Mouse (Mus musculus): ENCODE results near the gene Pex5l.

The Pex5l gene

DNA sequence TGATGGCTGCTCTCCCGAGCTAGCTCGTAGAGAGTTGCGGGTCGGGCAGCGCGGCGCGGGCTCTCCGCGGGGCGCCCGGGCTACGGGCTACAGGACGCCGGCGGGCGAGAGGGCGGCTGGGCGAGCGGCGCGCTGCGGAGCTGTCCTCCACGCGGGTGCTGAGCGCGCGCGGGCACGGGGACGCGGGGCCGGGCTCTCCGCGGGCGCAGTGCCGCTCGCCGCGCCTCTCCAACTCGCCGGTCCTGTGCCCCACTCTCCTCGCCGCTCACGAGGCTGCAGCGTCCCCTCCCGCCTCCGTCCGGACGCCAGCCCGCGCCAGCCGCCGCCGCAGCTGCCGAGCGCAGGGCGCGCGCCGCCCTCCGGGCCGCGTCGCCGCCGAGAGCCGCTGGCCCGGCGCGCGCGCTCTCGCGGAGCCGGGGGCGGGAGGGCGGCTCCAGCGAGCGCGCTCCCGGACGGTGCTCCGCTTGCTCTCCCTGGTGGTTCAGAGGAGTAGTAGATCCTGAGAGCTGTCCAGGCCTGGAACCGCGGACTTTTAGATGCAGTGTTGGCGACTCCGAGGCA lies at the start of gene Pex5l:
Gene Pex5l (minus strand): TSS at position 347 of the 561 bp plus-strand sequence.
- DNase-seq (ENCODE audit: low spot score), result no peak

DNA sequence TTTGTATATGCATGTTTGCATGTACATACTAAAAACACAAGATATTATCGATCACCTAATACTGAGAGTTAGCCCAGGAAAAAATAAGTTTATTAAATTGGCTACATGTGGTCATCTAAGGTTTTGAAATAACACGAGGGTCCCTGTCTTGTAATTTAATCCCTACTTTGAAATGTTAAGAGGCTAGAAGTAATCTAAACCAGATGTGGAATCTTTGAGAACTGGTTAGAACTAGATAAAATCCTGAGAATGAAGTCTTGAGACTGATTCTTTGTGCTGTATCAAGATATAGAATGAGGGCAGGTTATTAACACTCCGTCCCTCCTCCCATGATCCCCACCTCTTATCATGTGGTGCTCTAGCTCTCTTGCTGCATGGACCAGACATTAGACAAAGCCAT lies 22.1 kb upstream of the Pex5l start:
- DNase-seq (ENCODE audit: low spot score), result no peak

DNA sequence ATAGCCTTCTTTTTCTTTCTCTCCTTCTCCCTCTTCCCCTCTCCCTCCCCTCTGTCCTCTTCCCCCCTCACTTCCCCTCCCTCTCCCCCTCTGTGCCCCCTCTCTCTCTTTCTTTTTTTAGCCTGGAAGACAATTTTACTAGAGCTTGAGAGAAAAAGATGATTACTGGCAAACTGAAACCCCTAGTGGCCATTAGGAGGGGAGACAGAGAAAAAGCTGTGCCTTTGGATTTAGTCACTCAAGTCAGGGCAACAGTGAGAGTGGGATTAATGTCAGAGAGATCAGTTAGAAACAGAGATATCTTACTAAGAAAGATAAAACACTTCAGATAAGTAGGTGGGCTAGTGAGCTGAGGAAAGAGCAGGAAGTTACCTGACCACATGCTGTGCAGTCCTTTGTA lies 20.8 kb upstream of the Pex5l start:
- no peak for DNase-seq (ENCODE audit: low spot score)

DNA sequence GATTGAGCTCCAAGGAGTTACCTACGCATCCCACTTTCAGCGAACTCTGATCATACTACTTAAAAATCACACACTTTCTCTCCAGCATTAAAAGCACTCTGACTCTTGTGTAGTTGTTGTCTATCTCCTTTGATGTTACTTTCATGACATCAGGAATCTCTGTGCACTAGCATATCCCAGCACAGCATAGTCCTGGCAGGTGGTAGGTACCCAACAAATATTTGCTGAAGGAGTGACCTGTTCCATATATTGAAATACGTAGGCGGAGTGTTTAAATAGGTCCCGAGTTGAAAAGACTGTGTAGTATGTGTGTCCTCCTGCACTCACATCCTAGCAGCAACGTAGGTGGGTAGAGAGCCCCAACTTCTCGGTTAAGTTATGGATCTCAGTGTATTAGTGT lies 545 bp upstream of the Pex5l start:
- DNase-seq (ENCODE audit: low spot score), result no peak

DNA sequence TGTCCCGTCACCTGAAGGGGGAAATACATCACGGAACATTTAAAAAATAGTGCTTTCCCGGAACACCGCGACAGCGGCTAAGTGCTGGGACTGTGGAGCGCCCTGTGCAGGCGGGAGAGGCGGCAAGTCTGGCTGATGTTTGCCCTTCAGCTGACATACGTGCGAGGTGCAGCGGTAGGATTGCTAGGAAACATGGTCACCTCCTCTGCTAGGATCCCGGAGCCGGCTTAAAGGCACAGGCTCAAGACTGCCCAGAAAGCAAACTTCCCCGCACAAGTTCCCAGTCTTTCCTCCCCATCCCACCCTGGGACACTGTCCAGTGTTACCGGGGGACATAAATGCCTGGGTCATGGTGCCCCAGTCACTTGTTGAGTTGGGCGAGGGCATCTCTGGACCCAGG lies 649 bp downstream of the Pex5l start:
- no peak for DNase-seq (ENCODE audit: low spot score)

DNA sequence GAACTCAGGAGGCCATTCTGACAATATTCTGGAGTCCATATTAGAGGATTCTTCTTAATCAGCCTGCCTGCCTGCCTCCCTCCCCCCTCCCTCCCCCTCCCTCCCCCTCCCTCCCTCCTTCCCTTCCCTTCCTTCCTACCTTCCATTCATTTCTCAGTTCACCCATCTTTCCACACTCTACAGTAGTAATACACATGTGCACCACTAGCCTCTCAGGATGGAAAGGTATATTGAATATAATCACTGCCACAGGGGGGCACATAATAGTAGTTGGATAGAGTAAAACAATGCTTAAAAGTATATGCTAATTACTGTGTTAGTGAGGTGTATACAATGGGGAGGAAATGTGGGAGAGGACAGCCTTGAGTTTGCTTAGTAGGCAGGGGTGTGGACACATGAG lies 13.1 kb downstream of the Pex5l start:
- no peak for DNase-seq (ENCODE audit: low spot score)

DNA sequence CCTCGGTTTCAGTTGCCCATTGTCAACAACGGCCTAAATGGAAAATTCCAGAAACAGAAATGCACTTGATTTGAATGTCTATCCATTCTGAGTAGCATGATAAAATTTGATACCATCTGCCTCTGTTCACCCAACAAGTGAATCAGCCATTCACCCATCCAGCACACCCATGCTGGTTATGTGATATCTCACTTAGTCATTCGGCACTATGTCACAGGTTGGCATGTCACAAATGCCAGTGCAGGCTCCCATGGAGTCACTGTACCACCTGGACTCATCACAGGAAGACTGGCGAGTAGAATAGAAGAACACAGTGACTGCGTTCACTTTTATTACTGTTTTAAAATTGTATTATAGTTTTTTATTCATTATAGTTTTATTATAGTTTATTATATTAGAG lies 18.3 kb downstream of the Pex5l start:
- DNase-seq (ENCODE audit: low spot score), result no peak

DNA sequence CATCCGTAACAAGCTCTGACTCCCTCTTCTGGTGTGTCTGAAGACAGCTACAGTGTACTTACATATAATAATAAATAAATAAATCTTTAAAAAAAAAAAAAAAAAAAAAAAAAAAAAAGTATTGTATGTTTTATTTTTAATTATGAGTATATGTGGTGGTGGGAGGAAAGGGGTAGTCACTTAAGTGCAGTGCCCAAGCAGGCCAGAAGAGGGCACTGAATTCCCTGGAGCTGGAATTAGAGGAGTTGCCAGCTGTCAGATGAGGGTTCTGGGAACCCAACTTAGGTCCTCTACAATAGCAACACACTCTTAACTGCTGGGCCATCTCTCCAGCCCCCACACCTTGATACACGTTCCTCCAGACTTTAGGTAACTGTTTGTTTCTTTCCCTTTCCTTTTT lies 37.3 kb downstream of the Pex5l start:
- DNase-seq (ENCODE audit: low spot score), result no peak

DNA sequence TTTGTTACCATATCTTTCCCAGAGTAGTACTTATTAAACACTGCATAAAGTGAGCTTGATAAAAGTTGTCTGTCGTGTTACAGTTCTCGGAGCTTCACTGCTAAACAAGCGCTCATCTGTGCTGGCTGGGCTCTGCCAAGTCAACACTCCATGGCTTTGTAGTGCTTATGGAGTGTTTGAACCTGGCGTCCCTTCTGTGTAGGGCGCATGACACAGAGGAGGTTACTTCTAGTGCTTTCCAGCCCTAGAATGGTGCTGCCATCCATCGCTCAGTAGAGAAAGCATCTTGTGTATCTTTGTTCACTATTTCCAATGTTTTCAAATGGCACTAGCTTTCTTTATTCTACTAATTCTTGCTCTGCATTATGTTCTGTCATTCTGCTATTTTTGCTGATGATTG lies 39.5 kb downstream of the Pex5l start:
- no peak for DNase-seq (ENCODE audit: low spot score)

DNA sequence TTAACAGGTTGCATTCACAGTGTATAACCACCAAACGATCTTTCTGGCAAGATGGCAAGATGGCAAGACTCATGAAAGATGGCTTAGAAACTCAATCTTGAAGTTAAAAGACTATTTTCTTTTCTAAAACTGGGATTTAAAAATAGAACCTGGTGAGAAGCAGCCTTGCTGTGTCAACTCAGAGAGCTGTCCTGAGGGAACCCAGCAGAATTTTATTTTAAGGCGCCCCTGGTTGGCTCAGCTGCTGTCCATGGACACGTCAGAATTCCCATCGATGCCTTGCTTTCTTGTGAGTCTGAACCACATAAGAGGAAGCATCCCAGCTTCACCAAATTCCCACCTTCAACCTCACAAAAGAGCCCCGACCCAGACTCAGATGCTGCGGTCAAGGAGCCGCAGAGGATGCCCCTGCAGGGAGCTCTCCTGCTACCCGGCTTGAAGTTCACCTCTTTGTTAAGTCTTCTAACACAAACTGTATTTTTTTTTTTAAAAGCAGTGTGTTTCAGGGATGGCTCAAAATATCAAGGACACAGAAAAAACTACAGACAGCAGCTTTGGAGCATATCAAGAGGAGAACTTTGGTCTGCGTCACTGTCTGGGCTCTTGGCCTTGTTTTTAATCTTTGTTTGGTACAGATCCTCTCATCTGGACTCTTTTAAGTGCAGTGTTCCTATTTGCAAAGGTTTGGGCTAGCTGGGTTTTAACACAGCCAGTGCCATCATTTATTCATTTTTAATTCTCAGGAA lies 44.3 kb downstream of the Pex5l start:
- DNase-seq (ENCODE audit: low spot score), result no peak

DNA sequence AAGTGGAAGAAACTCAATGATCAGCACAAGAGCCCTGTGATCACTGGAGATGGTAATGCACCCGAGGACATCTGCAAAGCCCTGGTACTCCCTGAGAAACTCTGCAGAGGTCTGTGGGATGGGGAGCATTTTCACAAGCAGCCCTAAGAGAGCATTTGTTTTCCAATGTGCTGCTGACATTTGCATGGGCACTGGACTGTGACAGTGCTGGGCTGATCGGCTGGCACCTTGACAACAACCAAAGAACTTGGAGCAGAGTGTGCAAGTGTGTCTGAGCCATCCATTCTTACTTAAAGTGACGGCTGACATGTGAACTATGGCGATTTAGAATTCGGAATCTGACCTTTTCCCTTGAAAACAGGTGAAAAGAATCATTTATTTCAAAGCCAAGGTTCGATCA lies 49.4 kb downstream of the Pex5l start:
- DNase-seq (ENCODE audit: low spot score), result no peak

DNA sequence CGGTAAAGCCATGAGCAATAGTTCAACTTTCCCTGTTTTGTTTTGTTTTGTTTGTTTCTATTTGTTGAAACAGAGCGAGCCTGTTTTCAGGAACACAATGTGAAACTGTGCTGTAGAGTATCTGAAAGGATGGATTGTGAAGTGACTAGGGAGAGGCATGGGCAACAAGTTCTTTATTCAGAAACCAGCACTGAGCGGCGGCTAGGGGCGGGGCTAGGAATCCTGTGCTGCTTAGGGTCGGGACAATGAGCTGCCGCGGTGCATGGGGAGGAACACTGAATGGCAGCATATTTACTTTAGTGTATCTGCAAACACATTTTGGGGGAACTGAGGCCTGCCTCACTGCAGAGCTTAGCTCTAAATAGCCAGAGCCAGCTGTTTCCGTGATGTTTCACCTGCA lies 53.0 kb downstream of the Pex5l start:
- DNase-seq (ENCODE audit: low spot score), result no peak

DNA sequence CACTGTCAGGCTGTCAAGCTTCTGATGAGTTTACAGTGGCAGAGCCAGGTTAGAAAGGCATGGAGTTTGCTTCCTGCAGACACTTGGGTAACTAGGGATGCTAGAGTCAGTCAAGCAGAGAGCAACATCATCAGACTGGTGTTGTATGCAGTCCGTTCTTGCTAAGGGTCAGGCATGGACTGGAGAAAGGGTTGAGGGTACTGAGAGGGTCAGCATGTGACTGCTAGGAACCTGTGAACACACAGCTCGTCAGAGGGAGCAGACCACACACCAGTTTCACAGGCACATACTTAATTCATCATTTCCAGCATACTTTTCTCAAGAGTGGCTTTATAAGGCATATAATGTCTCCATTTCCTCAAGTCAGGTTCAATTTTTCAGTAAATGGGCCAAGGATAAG lies 53.6 kb downstream of the Pex5l start:
- DNase-seq (ENCODE audit: low spot score), result no peak

DNA sequence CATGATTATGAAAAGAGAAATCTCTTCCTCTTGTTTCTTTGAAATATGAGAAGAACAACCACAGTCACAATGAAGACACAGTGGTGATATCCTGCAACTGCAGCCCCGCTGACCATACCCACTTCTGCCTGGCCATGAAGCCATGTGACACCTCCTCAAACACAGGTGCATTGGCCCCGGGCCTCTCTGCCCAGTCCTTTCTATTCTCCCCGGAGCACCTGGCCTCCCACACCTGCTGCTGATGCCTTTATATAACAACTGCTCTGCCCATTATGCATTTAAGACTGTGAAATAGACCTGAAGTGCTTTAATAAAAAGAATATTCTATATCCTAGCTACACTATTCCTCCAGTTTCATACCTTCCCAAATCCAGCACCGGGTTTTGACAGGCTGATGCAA lies 54.8 kb downstream of the Pex5l start:
- DNase-seq (ENCODE audit: low spot score), result no peak

DNA sequence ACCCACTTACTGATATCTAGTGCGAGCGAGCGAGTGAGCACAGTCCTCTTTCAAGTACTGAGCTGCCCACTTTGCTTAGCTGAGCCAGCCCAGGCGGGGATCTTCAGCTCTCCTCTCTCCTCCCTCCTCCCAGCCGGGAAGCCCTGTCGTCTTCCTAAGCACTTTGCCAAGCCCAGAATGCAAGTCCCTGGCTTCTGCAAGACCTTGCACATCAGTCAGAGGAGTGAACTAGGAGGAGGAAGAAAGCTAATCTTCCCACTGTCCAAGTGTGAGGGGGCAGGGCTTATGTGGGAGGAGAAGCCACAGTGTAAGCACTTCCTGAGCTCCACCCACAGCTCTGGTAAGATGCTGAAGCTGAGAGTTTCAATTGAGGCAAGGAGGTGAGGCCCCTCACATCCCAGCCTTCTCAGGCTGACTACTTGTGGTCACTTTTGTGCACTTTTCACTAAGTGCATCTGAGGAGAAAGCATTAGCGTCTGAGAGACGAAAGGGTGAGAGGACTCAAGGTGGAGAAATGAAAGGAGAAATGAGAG lies 60.2 kb downstream of the Pex5l start:
- no peak for DNase-seq (ENCODE audit: low spot score)

DNA sequence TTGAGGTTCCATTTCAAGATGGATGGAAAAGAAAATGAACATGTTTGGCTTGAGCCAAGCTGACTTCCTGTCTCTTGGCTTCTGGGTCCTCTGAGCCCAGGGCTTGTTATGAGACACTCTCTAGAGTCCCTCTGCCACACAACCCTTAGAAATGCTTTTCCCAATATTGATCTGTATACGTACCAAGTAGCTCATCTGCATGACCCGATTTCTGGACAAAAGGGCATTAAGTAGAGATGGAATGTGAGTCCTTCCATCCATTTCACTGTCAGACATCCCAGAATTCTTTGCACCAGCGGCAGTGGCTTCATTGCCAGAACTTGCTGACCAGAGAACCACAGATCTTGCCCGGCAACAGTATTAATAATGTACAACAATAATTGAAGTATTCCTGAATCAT lies 61.3 kb downstream of the Pex5l start:
- no peak for DNase-seq (ENCODE audit: low spot score)

DNA sequence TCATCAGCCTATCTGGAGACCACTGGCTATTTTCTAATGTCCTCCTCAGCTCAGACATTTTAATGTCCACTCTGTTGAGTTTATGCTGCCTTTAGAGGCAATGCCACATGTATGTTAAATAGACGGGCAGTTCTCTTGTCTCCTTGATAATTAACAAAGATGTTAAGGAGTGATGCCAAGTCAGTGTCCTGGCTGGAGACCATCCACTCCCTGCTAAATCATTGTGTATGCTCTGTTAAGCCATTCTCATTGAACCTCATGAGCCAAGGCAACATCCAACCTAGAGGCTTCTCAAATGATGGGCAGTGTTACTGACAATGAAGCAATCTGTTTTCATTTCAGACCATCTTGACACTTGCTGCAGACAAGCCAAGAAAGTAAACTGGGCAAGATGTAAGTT lies 63.4 kb downstream of the Pex5l start:
- no peak for DNase-seq (ENCODE audit: low spot score)

DNA sequence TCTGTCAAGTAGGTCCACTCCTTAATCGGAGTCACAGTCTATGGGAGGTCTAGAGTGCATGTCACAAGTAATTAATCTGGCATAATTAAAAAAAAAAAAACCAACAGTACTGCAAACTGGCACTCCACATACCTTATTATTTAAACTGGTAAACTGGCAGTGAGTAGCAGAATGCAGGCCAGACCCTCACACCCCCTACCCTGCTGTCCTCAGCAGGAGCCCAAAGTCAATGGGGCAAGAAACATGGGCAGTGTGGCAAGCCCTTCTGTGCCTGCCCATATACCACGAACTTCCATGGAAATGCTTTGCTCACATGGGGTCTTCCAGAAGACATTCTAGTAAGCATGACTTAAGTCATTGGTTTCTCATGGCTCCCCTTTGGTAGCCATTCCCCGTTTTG lies 63.9 kb downstream of the Pex5l start:
- no peak for DNase-seq (ENCODE audit: low spot score)

DNA sequence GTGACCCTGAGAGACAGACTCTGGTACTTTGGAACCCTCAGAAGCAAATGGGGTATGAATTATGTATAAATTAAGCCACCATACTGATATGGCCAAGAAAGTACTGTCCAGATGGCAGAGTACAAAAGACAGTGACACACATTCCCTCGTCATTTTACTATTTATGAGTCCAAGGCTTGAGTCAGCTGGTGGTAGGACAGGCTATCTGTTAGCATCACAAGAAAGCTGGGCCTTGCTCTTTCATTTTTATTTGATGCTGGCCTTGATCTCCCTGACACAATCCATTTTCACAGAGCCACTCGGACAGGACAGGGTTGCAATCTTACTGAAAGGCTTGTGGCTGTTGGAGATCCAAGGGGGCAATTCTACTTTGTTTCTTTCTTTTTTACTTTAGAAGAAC lies 67.4 kb downstream of the Pex5l start:
- no peak for DNase-seq (ENCODE audit: low spot score)

DNA sequence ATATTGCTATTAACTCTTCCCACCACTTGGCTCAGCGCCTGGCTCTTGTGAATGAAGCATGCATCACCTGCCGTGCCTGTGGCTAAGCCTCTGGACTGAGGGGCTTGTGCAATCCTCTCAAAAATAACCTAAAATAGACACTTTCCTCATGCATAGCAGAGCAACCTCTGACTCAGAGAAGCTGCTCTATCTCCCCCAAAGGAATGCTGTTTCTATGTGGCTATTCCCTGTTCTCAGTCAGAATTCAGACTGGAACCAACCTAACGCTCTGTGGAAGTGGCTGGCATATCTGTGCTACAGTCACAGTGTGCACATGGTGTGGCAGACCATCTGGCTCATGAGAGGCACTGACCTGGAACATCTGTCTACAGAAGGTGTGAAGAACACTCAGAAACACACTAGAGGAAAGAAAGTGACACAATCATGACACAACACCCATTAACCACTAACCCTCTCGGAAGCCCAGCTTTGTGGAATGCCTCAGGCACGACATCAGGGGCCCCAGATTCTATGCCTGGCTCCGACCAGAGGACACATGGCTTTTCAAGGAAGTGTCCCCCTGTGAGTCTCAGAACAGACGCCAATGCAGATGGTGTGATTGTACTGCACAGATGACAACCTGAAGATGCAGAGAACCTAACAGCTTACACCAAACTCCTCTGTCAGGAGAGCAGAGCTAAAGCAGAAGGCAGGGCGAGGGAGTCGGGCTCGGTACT lies 68.6 kb downstream of the Pex5l start:
- no peak for DNase-seq (ENCODE audit: low spot score)

DNA sequence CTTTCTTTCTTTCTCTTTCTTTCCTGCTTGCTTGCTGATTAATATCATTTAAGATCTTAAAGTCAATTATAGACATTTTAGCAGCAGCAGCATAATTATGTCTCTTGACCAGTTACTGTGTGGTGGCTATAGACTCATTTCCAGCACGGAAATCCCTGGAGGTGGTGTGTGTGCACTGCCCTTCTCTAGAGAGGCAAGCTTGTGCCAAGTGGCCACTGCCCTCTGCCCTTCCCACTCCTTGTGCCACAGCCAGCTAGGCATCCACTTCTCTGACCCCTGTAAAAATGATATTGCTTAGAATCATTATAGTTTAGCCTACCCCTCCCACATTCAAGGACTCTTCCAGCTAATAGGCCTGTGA lies 69.2 kb downstream of the Pex5l start:
- no peak for DNase-seq (ENCODE audit: low spot score)

DNA sequence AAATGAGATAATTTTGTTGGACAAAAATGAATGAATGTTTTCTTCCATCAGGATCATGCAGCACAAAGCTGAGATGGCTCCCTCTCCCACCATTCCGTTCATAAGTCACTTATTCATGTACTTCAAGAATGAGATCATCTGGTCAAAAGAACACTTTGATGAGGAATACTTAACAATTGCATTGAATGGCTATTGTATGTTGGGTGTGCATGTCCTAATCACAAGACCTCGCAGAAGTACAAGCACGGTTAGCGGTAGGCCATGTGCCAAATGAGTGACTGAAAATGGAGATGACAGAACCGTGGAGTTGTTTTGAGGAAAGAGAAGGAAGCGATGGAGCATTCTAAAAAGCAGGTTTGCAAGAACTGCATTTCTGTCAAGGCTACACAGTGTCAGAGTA lies 72.3 kb downstream of the Pex5l start:
- DNase-seq (ENCODE audit: low spot score), result no peak

DNA sequence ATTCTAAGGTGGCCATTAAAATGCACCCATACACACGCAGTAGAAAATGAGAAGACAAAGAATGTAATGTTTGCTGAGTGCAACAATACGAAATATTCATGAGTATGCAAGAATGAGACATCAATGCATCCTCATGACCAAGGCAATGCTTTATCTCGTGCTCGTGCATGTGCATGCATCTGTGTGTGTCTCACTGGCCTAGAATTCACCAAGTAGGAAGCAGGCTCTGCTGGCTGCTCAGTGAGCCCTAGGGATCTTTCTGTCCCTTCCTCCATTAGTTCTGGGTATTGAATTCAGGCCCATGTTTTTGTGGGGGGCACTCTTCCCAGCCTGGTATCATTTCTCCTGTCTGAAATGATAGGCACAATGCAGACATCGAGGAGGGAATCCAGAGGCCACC lies 74.9 kb downstream of the Pex5l start:
- DNase-seq (ENCODE audit: low spot score), result no peak

DNA sequence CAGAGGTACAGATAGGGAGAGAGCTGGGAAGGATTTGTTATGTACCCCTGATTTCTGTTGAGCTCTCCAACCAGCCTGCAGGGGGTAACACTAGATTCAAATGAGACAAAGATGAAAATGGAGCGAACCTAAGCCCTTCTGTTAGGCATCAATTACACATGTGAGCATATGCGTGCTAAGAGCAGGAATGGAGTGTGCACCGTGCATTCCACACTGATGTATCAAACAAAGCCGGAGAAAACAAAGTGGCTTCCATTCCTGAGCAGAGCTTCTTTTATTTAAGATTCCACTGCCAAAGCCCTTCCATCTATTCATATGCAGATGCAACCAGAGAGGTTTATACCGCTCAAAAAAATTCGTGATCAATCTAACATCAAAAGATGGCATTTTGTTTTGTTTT lies 79.5 kb downstream of the Pex5l start:
- DNase-seq (ENCODE audit: low spot score), result no peak

Data from c-Kit-positive CD71-positive TER-119-positive erythroid progenitor cells, embryonic 14.5 days (primary cell).